Mouse (Mus musculus): ENCODE measurements around the gene Fxyd7.

Fxyd7 gene

GRCm38 (mm10) chr7:31074713-31075069 lies 23.4 kb upstream of the Fxyd7 start:
- no peak for DNase-seq

GRCm38 (mm10) chr7:31074061-31074712 lies 22.9 kb upstream of the Fxyd7 start:
- DNase-seq = no peak

GRCm38 (mm10) chr7:31073546-31073945 lies 22.3 kb upstream of the Fxyd7 start:
- DNase-seq = no peak

- no peak for DNase-seq
Measured at GRCm38 (mm10) chr7:31072326-31072725, 21.1 kb upstream of the Fxyd7 start.

- no peak for DNase-seq
Measured at GRCm38 (mm10) chr7:31070324-31070723, 19.1 kb upstream of the Fxyd7 start.

- no peak for DNase-seq
Measured at GRCm38 (mm10) chr7:31069491-31069890, 18.2 kb upstream of the Fxyd7 start.

GRCm38 (mm10) chr7:31067836-31068235 lies 16.6 kb upstream of the Fxyd7 start:
- DNase-seq = no peak

GRCm38 (mm10) chr7:31063074-31063560 lies 11.8 kb upstream of the Fxyd7 start:
- DNase-seq = no peak

GRCm38 (mm10) chr7:31060621-31061010 lies 9.3 kb upstream of the Fxyd7 start:
- no peak for DNase-seq

- no peak for DNase-seq
Measured at GRCm38 (mm10) chr7:31059919-31060620, 8.8 kb upstream of the Fxyd7 start.

- DNase-seq = peak; percentile 87
Measured at GRCm38 (mm10) chr7:31059108-31059507, 7.8 kb upstream of the Fxyd7 start, which contains the start of gene Lgi4. TSS of gene Lgi4 (plus strand) at chr7:31059342.

- DNase-seq = no peak
Measured at GRCm38 (mm10) chr7:31058211-31058610, 6.9 kb upstream of the Fxyd7 start.

GRCm38 (mm10) chr7:31057730-31058129 lies 6.5 kb upstream of the Fxyd7 start:
- DNase-seq = no peak

GRCm38 (mm10) chr7:31057071-31057470 lies 5.8 kb upstream of the Fxyd7 start, which contains the start of gene Fxyd1:
TSS of gene Fxyd1 (minus strand) at chr7:31057199.
- no peak for DNase-seq

GRCm38 (mm10) chr7:31056448-31056847 lies 5.2 kb upstream of the Fxyd7 start:
- DNase-seq = no peak

- no peak for DNase-seq
Measured at GRCm38 (mm10) chr7:31055883-31056282, 4.6 kb upstream of the Fxyd7 start.

GRCm38 (mm10) chr7:31055354-31055824 lies 4.1 kb upstream of the Fxyd7 start:
- peak; percentile 78 for DNase-seq

GRCm38 (mm10) chr7:31054661-31055320 lies 3.5 kb upstream of the Fxyd7 start:
- no peak for DNase-seq

- DNase-seq = no peak
Measured at GRCm38 (mm10) chr7:31053882-31054447, 2.7 kb upstream of the Fxyd7 start.

GRCm38 (mm10) chr7:31052636-31053434 lies 1.6 kb upstream of the Fxyd7 start:
- no peak for DNase-seq

GRCm38 (mm10) chr7:31052251-31052635 lies 976 bp upstream of the Fxyd7 start:
- no peak for DNase-seq

- no peak for DNase-seq
Measured at GRCm38 (mm10) chr7:31050921-31051320, 346 bp downstream of the Fxyd7 start.

GRCm38 (mm10) chr7:31050487-31050886 lies 780 bp downstream of the Fxyd7 start:
- DNase-seq = no peak
